Mouse (Mus musculus) megakaryocyte, embryonic 14.5 days (primary cell): Measurements from ENCODE around the gene Lilra6.

Source experiments
- FLI1 ChIP-seq: IDR thresholded peaks from 2 replicates; pipeline ENCODE4 v1.6.1; 2012; ENCODE audit warnings: low read length, inconsistent platforms, mixed read lengths
- GATA1 ChIP-seq: IDR thresholded peaks from 3 replicates; pipeline ENCODE4 v1.6.1; 2012; ENCODE audit warnings: mixed read lengths, low read length, inconsistent platforms, borderline replicate concordance

DNA sequence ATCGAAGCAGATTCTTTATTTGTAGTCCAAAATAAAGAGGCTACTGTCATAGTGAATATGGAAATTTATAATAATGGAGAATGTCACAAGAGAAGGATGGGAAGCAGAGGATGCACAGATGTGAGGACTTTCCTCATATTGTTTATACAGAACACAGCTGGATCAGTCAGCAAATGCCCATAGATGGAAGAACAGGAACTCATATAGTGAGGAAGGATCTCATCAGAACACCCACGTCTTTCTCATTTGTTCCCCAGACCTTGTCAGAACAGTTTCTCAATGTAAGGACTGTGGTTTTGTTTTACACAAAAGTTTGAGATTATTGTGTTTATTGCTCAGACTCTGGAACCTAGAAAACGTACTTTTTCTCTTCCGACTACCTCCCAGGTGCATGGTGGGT is 32.9 kb upstream of the Lilra6 start:
- no peak for TF ChIP-seq GATA1
- TF ChIP-seq FLI1 = no peak
